16 mouse cellular contexts compared by ENCODE assay signal in the genomic region with DNA sequence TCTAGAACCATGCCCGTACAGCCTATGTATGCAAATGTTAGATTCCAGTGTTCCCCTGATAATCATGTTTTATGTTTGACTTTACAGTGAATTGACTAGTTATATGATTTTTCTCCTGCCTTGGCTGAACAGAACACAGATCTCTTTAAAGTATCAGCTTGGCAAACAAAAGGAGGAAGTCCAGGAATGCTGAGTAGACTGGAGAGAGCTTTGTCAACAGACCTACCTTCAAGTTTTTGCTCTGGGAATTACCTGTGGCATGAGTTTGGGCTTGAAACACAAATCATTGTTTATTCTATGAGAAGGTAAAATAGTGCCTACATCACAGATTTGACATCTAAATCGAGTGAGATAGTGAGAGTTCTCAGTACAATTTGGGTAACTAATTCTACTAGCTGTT.
"Had no signal": no experiment of that assay in that cellular context is flagged by ENCODE, and none has a peak within 500 bp of the region (broad histone marks: within the 10 kb centered on the region; RNA-seq: fewer than 3 reads in every experiment).

No protein-coding gene starts in this region.

- H3K27ac ChIP-seq: neural tube, embryonic 13.5 days; neural tube, embryonic 15.5 days; stomach, embryonic 15.5 days; stomach, postnatal 0 days had no signal

- H3K4me3 ChIP-seq: neural tube, embryonic 13.5 days; neural tube, embryonic 15.5 days; stomach, embryonic 15.5 days had no signal

- DNase-seq: retina, postnatal 1 day; right cerebral cortex, adult 18-20 months; right cerebral cortex, postnatal 14 days; right cerebral cortex, postnatal 25 days; right cerebral cortex, postnatal 4 days; spleen, adult 18-20 months; thymus, adult 18-20 months; thymus, adult 2 months; thymus, postnatal 14 days; thymus, postnatal 25 days; thymus, postnatal 36 days; thymus, postnatal 4 days had no signal

- H3K9me3 ChIP-seq: neural tube, embryonic 13.5 days; neural tube, embryonic 15.5 days; stomach, embryonic 15.5 days had no signal

- H3K9ac ChIP-seq: neural tube, embryonic 13.5 days; neural tube, embryonic 15.5 days; stomach, embryonic 15.5 days had no signal

- H3K36me3 ChIP-seq: neural tube, embryonic 13.5 days; neural tube, embryonic 15.5 days; stomach, embryonic 15.5 days had no signal

- H3K27me3 ChIP-seq: stomach, embryonic 15.5 days had no signal

- H3K4me2 ChIP-seq: neural tube, embryonic 13.5 days; neural tube, embryonic 15.5 days; stomach, embryonic 15.5 days had no signal
